Mouse (Mus musculus) forebrain, embryonic 10.5 days (tissue): Measurements from ENCODE around the gene Ezr. TPM values are rescaled to one million over a fixed set of nuclear protein-coding genes. Genes with fewer than 3 reads are reported as not detected.

Experiments used
- DNase-seq: peaks from one replicate; pipeline ENCODE4 v3.0.0-alpha.2; 2017; ENCODE audit warnings: low spot score; ENCODE audit errors: extremely low spot score
- H3K27ac ChIP-seq: fragments of 300-500 bp; sonication (generic); 2 replicates; pipeline ENCODE4 v1.5.1; 2016; ENCODE audit warnings: mild to moderate bottlenecking
- H3K27me3 ChIP-seq: fragments of 300-500 bp; sonication (generic); 2 replicates; pipeline ENCODE4 v1.6.1; 2016; ENCODE audit warnings: mild to moderate bottlenecking; ENCODE audit not compliant: poor library complexity, severe bottlenecking
- H3K36me3 ChIP-seq: fragments of 300-500 bp; sonication (generic); replicated peaks from 2 replicates; pipeline ENCODE4 v1.6.1; 2016; ENCODE audit warnings: mild to moderate bottlenecking, moderate library complexity
- H3K4me1 ChIP-seq: fragments of 300-500 bp; sonication (generic); 2 replicates; pipeline ENCODE4 v1.6.1; 2016
- H3K4me3 ChIP-seq: fragments of 300-500 bp; sonication (generic); 2 replicates; pipeline ENCODE4 v1.5.1; 2016; ENCODE audit warnings: mild to moderate bottlenecking, moderate library complexity
- H3K9me3 ChIP-seq: fragments of 300-500 bp; sonication (generic); 2 replicates; pipeline ENCODE4 v1.6.1; 2016; ENCODE audit warnings: mild to moderate bottlenecking, moderate library complexity
- WGBS: fragments of 180-500 bp; shearing (Covaris S2); methylation state at CpG from one replicate; pipeline ENCODE4 v1.1.7; 2016; 5-methylcytosine and 5-hydroxymethylcytosine counted together
- polyA plus RNA-seq: library from polyadenylated mRNA; unstranded; fragments of >200 nt; fragmentation: Nextera tagmentation; extraction: Ambion mirVana; gene quantifications from 2 replicates; pipeline ENCODE4 v1.2.1, GENCODE M21; 2016

Ezr gene
- polyA plus RNA-seq, 1 experiment from 2014 or later: 116 TPM

DNA sequence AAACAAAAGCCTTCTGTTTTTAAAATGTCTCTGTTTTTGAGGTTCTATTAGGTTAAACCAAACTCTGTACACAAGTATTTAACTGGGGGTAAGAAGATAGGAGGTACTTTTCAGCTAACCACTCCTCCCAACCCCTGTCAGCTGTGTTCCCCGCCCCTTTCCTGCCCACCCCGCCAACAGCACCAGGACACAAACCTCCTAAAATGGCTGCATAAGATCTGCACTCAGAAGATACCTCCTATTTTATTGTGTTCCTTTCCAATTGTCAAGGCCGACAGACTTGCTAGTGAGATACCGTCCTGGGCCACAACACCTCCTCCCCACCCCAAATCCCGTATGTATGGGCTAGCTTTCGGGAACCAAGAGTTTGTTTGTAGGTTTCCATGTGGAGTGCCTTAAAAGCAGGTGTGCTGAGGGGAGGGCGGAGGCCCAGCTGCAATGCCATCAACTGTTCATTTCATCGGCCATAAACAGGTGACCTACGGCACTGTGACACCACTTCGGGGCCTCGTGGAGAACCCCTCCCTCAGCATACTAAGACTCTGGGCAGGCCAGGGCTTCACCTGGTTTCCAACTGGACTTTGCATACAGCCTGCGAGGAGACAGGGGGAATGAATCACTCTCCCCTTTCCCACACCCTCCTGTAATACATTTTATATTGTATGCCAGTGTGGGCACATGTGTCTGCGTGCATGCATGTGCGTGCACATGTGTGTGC is 9.2 kb downstream of the Ezr start:
- H3K4me3 ChIP-seq: no peak overlapping the region
- no peaks in the 10 kb centered on the region for H3K27me3 ChIP-seq
- DNase-seq: no peak
- H3K36me3 ChIP-seq: peaks cover 19% of the 10 kb centered on the region
- H3K9me3 ChIP-seq: no peaks in the 10 kb centered on the region
- 90% methylated on average over 14 of the region's 14 CpGs for WGBS
- H3K4me1 ChIP-seq: peaks cover 61% of the 10 kb centered on the region
- no peak overlapping the region for H3K27ac ChIP-seq

- Histone ChIP-seq H3K27ac (no peak overlapping the region), H3K4me1 (peaks cover 61% of the 10 kb centered on the region), H3K27me3 (no peaks in the 10 kb centered on the region), H3K36me3 (peaks cover 19% of the 10 kb centered on the region), H3K4me3 (no peak overlapping the region), H3K9me3 (no peaks in the 10 kb centered on the region)
- DNase-seq: no peak
- 81% methylated on average over 5 of the region's 5 CpGs for WGBS
Observed at GRCm38 (mm10) chr17:6772490-6772773, 10.2 kb downstream of the Ezr start.

GRCm38 (mm10) chr17:6771661-6772489 is 10.7 kb downstream of the Ezr start:
- peaks cover 56% of the 10 kb centered on the region for H3K4me1 ChIP-seq
- peak overlapping the region; percentile 72 for H3K27ac ChIP-seq
- no peaks in the 10 kb centered on the region for H3K9me3 ChIP-seq
- H3K4me3 ChIP-seq: no peak overlapping the region
- 84% methylated on average over 16 of the region's 16 CpGs for WGBS
- no peak for DNase-seq
- H3K36me3 ChIP-seq: peaks cover 19% of the 10 kb centered on the region
- no peaks in the 10 kb centered on the region for H3K27me3 ChIP-seq

GRCm38 (mm10) chr17:6769602-6770001 is 13.0 kb downstream of the Ezr start:
- 80% methylated on average over 4 of the region's 4 CpGs for WGBS
- H3K27ac ChIP-seq: no peak overlapping the region
- H3K27me3 ChIP-seq: no peaks in the 10 kb centered on the region
- H3K4me1 ChIP-seq: peaks cover 60% of the 10 kb centered on the region
- H3K36me3 ChIP-seq: peaks cover 10% of the 10 kb centered on the region; the same call in 1 of the 2 replicates
- no peak for DNase-seq
- no peaks in the 10 kb centered on the region for H3K9me3 ChIP-seq
- H3K4me3 ChIP-seq: no peak overlapping the region

GRCm38 (mm10) chr17:6768301-6768788 is 14.2 kb downstream of the Ezr start:
- no peak for DNase-seq
- Histone ChIP-seq H3K27ac (no peak overlapping the region), H3K4me3 (no peak overlapping the region), H3K27me3 (no peaks in the 10 kb centered on the region), H3K36me3 (0 out of 2 replicates have a peak, but pooled peaks cover under 1% of the 10 kb centered on the region), H3K4me1 (peaks cover 68% of the 10 kb centered on the region), H3K9me3 (no peaks in the 10 kb centered on the region)
- 89% methylated on average over 5 of the region's 5 CpGs for WGBS

DNA sequence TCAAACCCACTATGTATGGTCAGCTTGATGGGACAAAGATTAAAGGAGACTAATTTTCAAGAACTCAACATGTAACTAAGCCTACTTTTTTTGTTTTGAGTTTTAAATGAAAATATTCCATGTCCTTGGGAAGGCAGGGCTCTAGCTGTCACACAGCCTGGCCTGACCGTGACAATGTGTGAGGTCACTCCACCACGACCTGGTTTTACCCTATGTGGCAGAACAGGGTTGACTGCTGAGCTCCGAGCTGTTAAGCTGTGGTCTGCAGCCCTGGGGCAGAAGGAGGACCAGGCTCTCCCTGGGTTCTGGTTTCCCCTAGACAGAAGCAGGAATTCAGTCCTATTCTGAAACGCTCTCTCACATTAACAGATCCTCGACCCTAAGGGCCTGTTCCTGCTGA is 14.8 kb downstream of the Ezr start:
- no peak for DNase-seq
- Histone ChIP-seq H3K27me3 (no peaks in the 10 kb centered on the region), H3K9me3 (no peaks in the 10 kb centered on the region), H3K4me1 (peaks cover 71% of the 10 kb centered on the region), H3K27ac (no peak overlapping the region), H3K36me3 (no peaks in the 10 kb centered on the region), H3K4me3 (no peak overlapping the region)
- 69% methylated on average over 5 of the region's 5 CpGs for WGBS

GRCm38 (mm10) chr17:6766823-6767222 is 15.8 kb downstream of the Ezr start:
- no peaks in the 10 kb centered on the region for H3K36me3 ChIP-seq
- WGBS: 94% methylated on average over 4 of the region's 4 CpGs
- DNase-seq: no peak
- H3K4me1 ChIP-seq: peaks cover 70% of the 10 kb centered on the region
- H3K4me3 ChIP-seq: no peak overlapping the region
- no peaks in the 10 kb centered on the region for H3K9me3 ChIP-seq
- H3K27ac ChIP-seq: peak overlapping the region; percentile 76; the same call in 1 of the 2 replicates
- no peaks in the 10 kb centered on the region for H3K27me3 ChIP-seq

DNA sequence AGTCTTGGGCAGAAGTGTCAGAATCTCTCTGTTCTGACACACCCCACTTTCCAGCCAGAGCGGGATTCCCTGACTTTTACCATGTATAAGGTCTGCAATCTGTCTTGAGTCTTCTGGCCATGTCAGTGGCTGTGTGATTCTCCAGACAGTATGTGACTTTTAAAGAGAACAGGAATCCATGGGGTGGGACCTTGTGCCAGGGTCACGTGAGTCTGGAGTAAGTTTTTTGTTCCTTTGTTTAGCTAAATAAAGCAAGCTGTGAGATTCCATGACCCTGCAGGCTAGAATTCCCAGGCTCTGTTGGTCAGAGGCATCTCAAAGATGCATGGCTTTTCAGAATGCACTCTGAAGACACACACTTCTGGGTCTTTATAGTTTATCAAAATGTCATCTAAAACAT is 16.7 kb downstream of the Ezr start:
- Histone ChIP-seq H3K27ac (peak overlapping the region; percentile 76), H3K4me1 (peaks cover 62% of the 10 kb centered on the region)
- DNase-seq: no peak

GRCm38 (mm10) chr17:6764730-6765129 is 17.9 kb downstream of the Ezr start:
- H3K27me3 ChIP-seq: no peaks in the 10 kb centered on the region
- H3K4me3 ChIP-seq: no peak overlapping the region
- no peaks in the 10 kb centered on the region for H3K36me3 ChIP-seq
- 79% methylated on average over 4 of the region's 4 CpGs for WGBS
- H3K9me3 ChIP-seq: no peaks in the 10 kb centered on the region
- DNase-seq: no peak
- peaks cover 70% of the 10 kb centered on the region for H3K4me1 ChIP-seq
- peak overlapping the region; percentile 76 for H3K27ac ChIP-seq

More for the DNA sequence above, 16.7 kb downstream of the Ezr start:
- no peaks in the 10 kb centered on the region for H3K9me3 ChIP-seq
- no peaks in the 10 kb centered on the region for H3K36me3 ChIP-seq
- 36% methylated on average over 2 of the region's 2 CpGs for WGBS
- H3K27me3 ChIP-seq: no peaks in the 10 kb centered on the region
- no peak overlapping the region for H3K4me3 ChIP-seq

GRCm38 (mm10) chr17:6764227-6764593 is 18.4 kb downstream of the Ezr start:
- H3K27ac ChIP-seq: 0 out of 2 replicates have a peak overlapping the region, but pooled peaks have one; percentile 48
- 76% methylated on average over 7 of the region's 7 CpGs for WGBS

DNA sequence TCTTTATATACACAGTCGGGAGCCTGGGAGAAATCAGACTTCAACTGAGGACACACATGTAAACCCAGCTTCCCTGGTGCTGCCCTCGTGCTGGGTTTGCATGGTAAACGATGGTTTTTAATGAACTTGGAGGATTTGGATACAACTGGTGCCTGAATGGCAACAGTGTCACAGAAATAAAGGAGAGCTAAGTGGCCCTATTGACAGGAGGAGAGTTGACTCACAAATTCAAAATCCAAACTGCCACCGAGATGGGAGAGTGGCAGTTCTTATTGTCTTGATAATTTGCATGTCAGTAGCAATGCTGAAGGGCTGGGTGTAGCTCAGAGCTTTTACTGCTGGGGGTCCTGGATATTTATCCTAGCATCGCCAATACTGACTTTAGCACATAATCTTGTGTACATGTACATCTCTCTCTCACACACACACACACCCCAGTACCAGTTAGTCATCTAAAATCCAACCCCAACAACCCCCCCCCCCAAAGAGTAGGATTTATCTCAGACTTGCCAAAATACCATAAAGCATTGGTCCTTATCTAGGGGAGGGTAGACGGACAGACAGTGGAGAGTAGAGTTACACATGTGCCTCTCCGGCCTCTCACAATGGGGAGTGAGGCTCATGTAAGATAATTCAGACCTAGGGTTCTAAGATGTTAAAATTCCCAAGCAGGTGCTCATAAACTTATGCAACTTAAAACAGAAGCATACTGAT is 18.9 kb downstream of the Ezr start:
- H3K27ac ChIP-seq: 0 out of 2 replicates have a peak overlapping the region, but pooled peaks have one; percentile 48
- WGBS: 42% methylated on average over 7 of the region's 7 CpGs
- no peaks in the 10 kb centered on the region for H3K9me3 ChIP-seq
- no peaks in the 10 kb centered on the region for H3K27me3 ChIP-seq
- no peak overlapping the region for H3K4me3 ChIP-seq
- DNase-seq: no peak
- peaks cover 70% of the 10 kb centered on the region for H3K4me1 ChIP-seq
- H3K36me3 ChIP-seq: peaks cover 3% of the 10 kb centered on the region

More at GRCm38 (mm10) chr17:6764227-6764593, 18.4 kb downstream of the Ezr start:
- DNase-seq: no peak
- no peaks in the 10 kb centered on the region for H3K36me3 ChIP-seq
- H3K4me3 ChIP-seq: no peak overlapping the region
- peaks cover 72% of the 10 kb centered on the region for H3K4me1 ChIP-seq
- no peaks in the 10 kb centered on the region for H3K27me3 ChIP-seq
- no peaks in the 10 kb centered on the region for H3K9me3 ChIP-seq

GRCm38 (mm10) chr17:6759717-6760292 is 22.8 kb downstream of the Ezr start:
- Histone ChIP-seq H3K9me3 (no peaks in the 10 kb centered on the region), H3K4me3 (no peak overlapping the region), H3K4me1 (peaks cover 39% of the 10 kb centered on the region), H3K36me3 (peaks cover 40% of the 10 kb centered on the region), H3K27ac (peak overlapping the region; percentile 48; the same call in 1 of the 2 replicates), H3K27me3 (no peaks in the 10 kb centered on the region)
- DNase-seq: no peak
- 51% methylated on average over 9 of the region's 9 CpGs for WGBS
